Mouse (Mus musculus) splenic B cell, adult 2 months (primary cell): ENCODE data around the gene Bhlhb9.
"Not testable (repeated sequence)": the region's sequence is repeated elsewhere in the genome, so short reads cannot be mapped to it uniquely, and the experiment has no call there.

Source experiments
- DNase-seq: peaks from one replicate; pipeline ENCODE4 v3.0.0-alpha.2; 2011; ENCODE audit warnings: low read depth, low spot score
- H3K27me3 ChIP-seq: 2 replicates; pipeline ENCODE4 v1.6.1; 2012; ENCODE audit warnings: mild to moderate bottlenecking, low read length, moderate library complexity, mixed read lengths; ENCODE audit not compliant: control insufficient read depth, poor library complexity, insufficient read depth, severe bottlenecking
- H3K36me3 ChIP-seq: 2 replicates; pipeline ENCODE4 v1.6.1; 2012; ENCODE audit warnings: mild to moderate bottlenecking, low read length, moderate library complexity, mixed read lengths; ENCODE audit not compliant: control insufficient read depth, poor library complexity, insufficient read depth, severe bottlenecking

The Bhlhb9 gene

DNA sequence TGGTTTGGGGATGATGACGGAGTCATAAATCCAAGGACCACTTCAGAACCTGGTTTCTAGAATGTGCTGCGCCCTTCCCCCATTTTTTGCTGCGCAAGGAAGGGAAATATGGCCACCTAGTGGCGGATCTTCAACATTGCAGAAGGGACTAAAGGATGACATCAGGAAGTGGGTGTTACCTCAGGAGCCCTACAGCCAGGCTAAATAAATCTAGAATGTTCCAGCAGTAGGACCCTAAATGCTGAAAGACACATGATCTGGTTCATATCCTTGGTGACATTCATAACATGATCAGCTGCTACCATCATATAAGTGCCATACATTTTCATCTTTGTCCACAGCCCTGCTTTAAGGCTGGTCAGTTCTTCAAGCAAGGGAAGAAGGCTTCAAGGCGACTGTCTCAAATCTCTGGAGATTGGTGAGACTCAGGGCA is at the start of gene Bhlhb9:
Gene Bhlhb9, plus strand, starts transcription at position 383 of the 433 bp plus-strand sequence.
- not testable (repeated sequence) for H3K36me3 ChIP-seq, H3K27me3 ChIP-seq
- DNase-seq, result peak; percentile 78

- H3K27me3 ChIP-seq, result no peaks in the 10 kb centered on the region
- H3K36me3 ChIP-seq, result no peaks in the 10 kb centered on the region
- DNase-seq, result peak; percentile 80
Observed at GRCm38 (mm10) chrX:135752832-135753231, 44.6 kb upstream of the Bhlhb9 start.

DNA sequence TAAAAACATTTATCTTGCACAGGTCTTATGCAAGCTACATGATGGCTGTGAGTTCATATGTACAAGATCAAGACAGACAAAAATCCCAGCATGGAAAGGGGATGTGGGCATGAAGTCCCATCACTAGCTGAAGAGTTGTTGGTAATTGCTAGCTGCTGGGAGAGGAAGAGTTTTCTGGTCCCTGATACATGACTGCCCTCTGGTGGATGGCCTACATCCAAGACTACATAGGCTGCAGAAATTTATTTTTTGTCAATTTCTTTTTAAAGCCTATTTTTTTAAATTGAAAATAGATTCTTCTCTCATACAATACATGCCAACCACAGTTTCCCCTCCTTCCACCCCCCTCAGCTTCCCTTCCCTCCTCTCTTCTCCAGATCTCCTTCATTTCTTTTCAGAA is 35.7 kb upstream of the Bhlhb9 start:
- no peaks in the 10 kb centered on the region for H3K36me3 ChIP-seq
- no peaks in the 10 kb centered on the region for H3K27me3 ChIP-seq
- peak; percentile 34 for DNase-seq

DNA sequence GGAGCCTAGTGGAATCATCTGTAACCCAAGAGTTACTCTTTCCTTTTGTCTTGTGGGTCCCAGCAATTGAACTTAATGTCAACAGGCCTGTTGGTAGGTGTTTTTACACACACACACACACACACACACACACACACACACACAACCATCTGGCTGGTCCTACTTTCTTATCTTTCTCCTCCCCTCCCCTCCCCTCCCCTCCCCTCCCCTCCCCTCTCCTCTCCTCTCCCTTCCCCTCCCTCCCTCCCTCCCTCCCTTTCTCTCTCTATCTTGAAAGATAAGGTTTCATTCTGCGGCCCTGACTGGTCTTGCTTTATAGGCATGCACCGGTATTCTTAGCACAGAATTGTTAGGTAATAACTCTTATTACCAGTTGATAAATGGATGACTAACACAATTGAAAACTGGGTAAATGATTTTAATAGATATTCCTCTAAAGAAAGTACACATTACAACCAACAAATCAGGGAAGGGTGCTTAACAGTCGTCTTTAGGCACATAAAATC is 29.3 kb upstream of the Bhlhb9 start:
- H3K27me3 ChIP-seq, result no peaks in the 10 kb centered on the region
- no peak for DNase-seq

GRCm38 (mm10) chrX:135768565-135768964 is 28.8 kb upstream of the Bhlhb9 start:
- no peak for DNase-seq
- Histone ChIP-seq H3K27me3 (no peaks in the 10 kb centered on the region), H3K36me3 (no peaks in the 10 kb centered on the region)

More for the DNA sequence above, 29.3 kb upstream of the Bhlhb9 start:
- H3K36me3 ChIP-seq, result no peaks in the 10 kb centered on the region

DNA sequence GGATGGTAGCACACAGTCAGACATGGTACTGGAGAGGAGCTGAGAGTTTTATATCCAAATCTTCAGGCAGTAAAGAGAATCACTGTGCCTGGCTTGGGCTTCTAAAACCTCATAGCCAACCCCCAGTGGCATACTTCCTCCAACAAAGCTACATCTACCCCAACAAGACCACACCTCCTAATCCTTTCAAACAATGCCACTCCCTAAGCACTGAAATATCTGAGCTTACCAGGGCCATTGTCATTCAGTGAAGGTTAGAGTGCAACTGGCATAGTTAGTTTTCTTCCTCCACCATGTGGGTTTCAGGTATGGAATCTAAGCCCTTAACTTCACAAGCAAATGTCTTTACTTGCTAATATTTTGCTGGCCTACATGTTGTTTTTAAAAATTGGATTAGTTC is 5.9 kb upstream of the Bhlhb9 start:
- H3K36me3 ChIP-seq, result no peaks in the 10 kb centered on the region

DNA sequence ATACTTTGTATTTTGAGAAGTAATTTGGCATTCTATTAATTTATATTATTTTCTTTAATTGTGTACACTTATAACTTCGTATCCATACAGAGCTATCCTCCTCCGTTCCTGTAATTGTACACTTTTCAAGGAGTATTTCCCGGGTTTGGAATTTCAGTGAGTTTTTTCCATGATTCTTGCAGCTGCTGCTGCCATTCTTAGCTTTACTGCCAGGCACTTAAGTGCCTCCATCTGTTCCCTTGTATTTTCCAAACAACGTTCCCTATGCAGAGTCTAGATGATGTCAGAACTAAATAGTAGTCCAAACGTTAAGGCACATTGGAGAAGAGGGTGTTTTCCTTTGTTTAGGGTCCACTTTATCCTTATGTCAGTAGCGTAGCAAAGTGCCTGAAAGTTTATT is 5.1 kb upstream of the Bhlhb9 start:
- no peak for DNase-seq
- H3K27me3 ChIP-seq, result no peaks in the 10 kb centered on the region
- no peaks in the 10 kb centered on the region for H3K36me3 ChIP-seq

More for the DNA sequence above, 5.9 kb upstream of the Bhlhb9 start:
- DNase-seq, result no peak
- H3K27me3 ChIP-seq, result no peaks in the 10 kb centered on the region

GRCm38 (mm10) chrX:135795591-135796304 is 1.6 kb upstream of the Bhlhb9 start:
- peak; percentile 17 for DNase-seq
- H3K36me3 ChIP-seq, H3K27me3 ChIP-seq: not testable (repeated sequence)

DNA sequence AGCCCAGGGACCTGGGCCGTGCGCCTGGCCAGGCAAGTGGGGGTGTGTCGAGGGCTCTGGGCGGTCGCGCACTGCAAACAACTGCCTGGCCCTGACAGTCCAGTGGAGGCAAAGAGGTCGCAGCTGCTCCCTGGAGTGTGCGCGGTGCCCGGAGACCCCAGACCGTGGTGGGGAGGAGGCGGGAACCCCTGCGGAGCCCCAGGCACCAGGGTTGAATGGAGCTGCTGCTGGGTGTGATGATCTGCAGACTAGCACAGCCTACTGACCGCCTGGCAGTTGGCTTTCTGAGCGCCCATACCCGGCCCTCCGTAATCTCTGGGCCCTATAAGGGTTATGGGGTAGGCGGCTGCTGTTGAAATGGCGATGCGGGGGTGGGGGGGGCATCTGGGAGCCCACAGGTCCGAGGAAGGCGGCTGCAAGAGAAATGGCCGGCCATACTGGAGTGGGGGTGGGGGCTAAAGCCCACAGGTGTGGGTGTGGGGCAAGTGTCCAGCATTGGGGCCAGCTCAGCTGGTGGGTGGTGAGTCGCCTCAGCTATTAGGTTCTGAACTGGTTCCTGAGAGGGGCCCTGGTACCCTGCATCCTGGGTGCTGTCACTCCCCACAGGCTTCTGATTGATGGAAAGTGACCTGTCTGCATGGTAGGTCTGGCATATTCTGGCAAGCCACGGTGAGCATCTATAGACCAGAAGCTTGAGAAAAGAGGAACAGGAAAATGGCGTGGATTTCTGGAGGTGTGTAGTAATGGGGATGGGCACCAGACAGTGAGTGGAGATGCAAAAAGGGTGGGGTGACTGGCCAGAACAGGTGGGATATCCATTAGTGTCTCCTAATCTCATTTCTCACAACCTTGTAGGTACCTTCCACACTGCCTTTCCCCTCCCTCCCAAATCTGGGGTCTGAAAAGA is 836 bp upstream of the Bhlhb9 start:
- peak; percentile 22 for DNase-seq
- not testable (repeated sequence) for H3K27me3 ChIP-seq, H3K36me3 ChIP-seq

GRCm38 (mm10) chrX:135804149-135804548 is 6.8 kb downstream of the Bhlhb9 start:
- Histone ChIP-seq H3K36me3 (no peaks in the 10 kb centered on the region; the same call in 1 of the 2 replicates), H3K27me3 (no peaks in the 10 kb centered on the region)
- no peak for DNase-seq

DNA sequence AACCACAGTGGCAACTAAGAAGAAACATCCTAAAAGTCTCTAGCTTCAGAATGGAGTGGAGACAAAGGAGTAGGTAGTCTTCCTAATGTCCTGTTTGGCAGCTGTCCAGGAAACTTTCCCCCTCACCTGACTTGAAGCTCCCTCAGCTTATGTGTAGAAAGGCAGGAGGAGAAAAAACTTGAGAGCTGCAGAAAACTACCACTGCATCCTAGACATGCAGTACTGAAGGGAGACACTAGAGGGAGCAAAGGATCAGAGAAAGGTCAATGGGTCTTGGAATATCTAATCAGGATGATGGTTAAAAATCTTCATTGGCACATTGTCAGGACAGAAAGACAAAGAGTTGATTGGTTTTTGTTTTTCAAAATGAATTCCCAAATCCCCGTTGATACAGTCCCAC is 8.4 kb downstream of the Bhlhb9 start:
- Histone ChIP-seq H3K27me3 (no peaks in the 10 kb centered on the region), H3K36me3 (no peaks in the 10 kb centered on the region)
- DNase-seq, result peak; percentile 56

DNA sequence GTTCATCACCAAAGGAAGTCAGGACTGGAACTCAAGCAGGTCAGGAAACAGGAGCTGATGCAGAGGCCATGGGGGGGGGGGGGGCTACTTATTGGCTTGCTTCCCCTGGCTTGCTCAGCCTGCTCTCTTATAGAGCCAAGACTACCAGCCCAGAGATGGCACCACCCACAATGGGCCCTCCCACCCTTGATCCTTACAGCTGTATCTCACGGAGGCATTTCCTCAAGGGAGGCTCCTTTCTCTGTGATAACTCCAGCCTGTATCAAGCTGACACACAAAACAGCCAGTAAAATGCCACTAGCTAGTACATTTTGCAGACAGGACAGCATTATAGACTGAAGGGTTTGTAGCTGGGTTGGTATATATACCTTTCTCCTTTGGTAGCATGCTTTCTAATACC is 38.5 kb downstream of the Bhlhb9 start:
- DNase-seq, H3K27me3 ChIP-seq, H3K36me3 ChIP-seq: not testable (repeated sequence)

- Histone ChIP-seq H3K27me3 (no peaks in the 10 kb centered on the region), H3K36me3 (no peaks in the 10 kb centered on the region)
- no peak for DNase-seq
Observed at GRCm38 (mm10) chrX:135837896-135838295, 40.5 kb downstream of the Bhlhb9 start.

GRCm38 (mm10) chrX:135838521-135839360 is 41.3 kb downstream of the Bhlhb9 start, which contains the start of gene Gprasp2:
Gprasp2 (plus strand) TSS chrX:135839034.
- not testable (repeated sequence) for DNase-seq, H3K27me3 ChIP-seq, H3K36me3 ChIP-seq
